ENCODE assay signal across 13 mouse cellular contexts in genomic region chr6:84148470-84148869, GRCm38 (mm10).
DNase-seq lines count a peak whose midpoint lies in the region; TF ChIP-seq lines count a peak whose summit lies in the region.
"Had no signal": no experiment of that assay in that cellular context is flagged by ENCODE, and none has a peak within 500 bp of the region (broad histone marks: within the 10 kb centered on the region; RNA-seq: fewer than 3 reads in every experiment).

No protein-coding gene starts in this region.

- intact Hi-C loops in heart, adult 2 months (cut with DNase I), result loop anchor here (2.0 to 5.0 kb wide), 2 partner anchors 51 to 168 kb away; no protein-coding TSS in a partner anchor

- no peak for DNase-seq in heart, adult 2 months
- no peak for DNase-seq in heart, adult 11 months
- DNase-seq in lung, postnatal 10 days, result peak; percentile 27
- DNase-seq in lung, postnatal 14 days, result no peak
- DNase-seq in MEL-GATA-1-ER (ENCODE audit: extremely low read depth, low read depth), result peak; percentile 7
- DNase-seq in forelimb bud, embryonic 11.5 days (ENCODE audit: low read depth, low spot score), result peak; percentile 39
- no peak for DNase-seq in c-Kit-positive CD71-positive TER-119-positive erythroid progenitor cells, embryonic 14.5 days (ENCODE audit: low spot score)
- no peak for DNase-seq in adrenal gland, postnatal 10 days
- DNase-seq: right cerebral cortex, adult 18-20 months had no signal

- H3K4me3 ChIP-seq in heart, adult 2 months, result no peak overlapping the region
- H3K4me3 ChIP-seq: forebrain, embryonic 15.5 days; heart, embryonic 10.5 days; lung, embryonic 15.5 days; stomach, embryonic 15.5 days had no signal

- no peak for TF ChIP-seq POLR2A in heart, adult 2 months (IDR thresholded peaks at IDR 0.05; ENCODE audit: insufficient read depth, low read depth, low read length)

- TF ChIP-seq EP300 in heart, adult 2 months (IDR thresholded peaks at IDR 0.05; ENCODE audit: insufficient read depth, low read depth, low read length), result no peak

- H3K27ac ChIP-seq in heart, adult 2 months, result no peak overlapping the region
- H3K27ac ChIP-seq: forebrain, embryonic 15.5 days; heart, embryonic 10.5 days; lung, embryonic 15.5 days; stomach, embryonic 15.5 days had no signal

- WGBS in heart, adult 2 months, result 64% methylated on average over 6 of the region's 6 CpGs

- no peak overlapping the region for H3K9ac ChIP-seq in heart, adult 2 months (ENCODE audit: low read depth, low read length)
- H3K9ac ChIP-seq: forebrain, embryonic 15.5 days; lung, embryonic 15.5 days; stomach, embryonic 15.5 days had no signal

- no peaks in the 10 kb centered on the region for H3K79me2 ChIP-seq in heart, adult 2 months (replicated peaks; ENCODE audit: control insufficient read depth, insufficient read depth, low read length)

- TF ChIP-seq CTCF in heart, adult 2 months (IDR thresholded peaks at IDR 0.05), result peak; percentile 66

- no peaks in the 10 kb centered on the region for H3K36me3 ChIP-seq in heart, adult 2 months (ENCODE audit: control insufficient read depth, insufficient read depth, low read length)
- H3K36me3 ChIP-seq: forebrain, embryonic 15.5 days; lung, embryonic 15.5 days; stomach, embryonic 15.5 days had no signal

- no peaks in the 10 kb centered on the region for H3K27me3 ChIP-seq in heart, adult 2 months (ENCODE audit: control insufficient read depth, insufficient read depth, low read length)
- H3K27me3 ChIP-seq: forebrain, embryonic 15.5 days; lung, embryonic 15.5 days; stomach, embryonic 15.5 days had no signal

- H3K4me1 ChIP-seq in heart, adult 2 months (ENCODE audit: control insufficient read depth, insufficient read depth, low read length), result peaks cover 3% of the 10 kb centered on the region
- H3K4me1 ChIP-seq: lung, embryonic 15.5 days; stomach, embryonic 15.5 days had no signal

Comparison
In these comparisons a context has a peak if more than half of its experiments do, and no peak if none do; other contexts are left out.
1. DNase-seq: peak in lung, postnatal 10 days (single experiment), MEL-GATA-1-ER (single experiment) and forelimb bud, embryonic 11.5 days (single experiment); none in heart, adult 2 months (0 of 2), heart, adult 11 months (single experiment), lung, postnatal 14 days (single experiment), c-Kit-positive CD71-positive TER-119-positive erythroid progenitor cells, embryonic 14.5 days (single experiment) and adrenal gland, postnatal 10 days (single experiment).